Mouse (Mus musculus): ENCODE measurements around the gene Anapc13. TPM values are rescaled to one million over a fixed set of nuclear protein-coding genes. Genes with fewer than 3 reads are reported as not detected.

The Anapc13 gene
- polyA plus RNA-seq (2016; fragmentation: Nextera tagmentation; extraction: Ambion mirVana) = 184 and 185 TPM in 2 replicates

GRCm38 (mm10) chr9:102625983-102626838 is at the start of gene Anapc13, which contains the start of gene Cep63:
Gene Anapc13, plus strand, starts transcription at chr9:102626296.
Gene Cep63, minus strand, starts transcription at chr9:102626534.
- Histone ChIP-seq H3K4me2 (replicated peaks) (peak within 1 kb of the TSS; percentile 74), H3K27ac (peak within 1 kb of the TSS; percentile 98), H3K9ac (peak within 1 kb of the TSS; percentile 99), H3K4me3 (peak within 1 kb of the TSS; percentile 90), H3K27me3 (no peaks in the 10 kb centered on the region), H3K9me3 (no peaks in the 10 kb centered on the region), H3K4me1 (peaks cover 18% of the 10 kb centered on the region), H3K36me3 (no peaks in the 10 kb centered on the region)
- ATAC-seq (ENCODE audit: insufficient number of reproducible peaks, insufficient read depth, low FRiP score, low TSS enrichment) = peak; percentile 94
- WGBS = under 1% methylated on average over 82 of the region's 84 CpGs

GRCm38 (mm10) chr9:102577480-102577879 is 48.6 kb upstream of the Anapc13 start:
- ATAC-seq (ENCODE audit: insufficient number of reproducible peaks, insufficient read depth, low FRiP score, low TSS enrichment) = no peak
- Histone ChIP-seq H3K9me3 (no peaks in the 10 kb centered on the region), H3K9ac (no peak overlapping the region), H3K27me3 (no peaks in the 10 kb centered on the region), H3K4me2 (replicated peaks) (no peak overlapping the region), H3K27ac (no peak overlapping the region), H3K4me1 (no peaks in the 10 kb centered on the region), H3K36me3 (no peaks in the 10 kb centered on the region), H3K4me3 (no peak overlapping the region)
- WGBS = 63% methylated on average over 5 of the region's 5 CpGs

GRCm38 (mm10) chr9:102581921-102582469 is 44.1 kb upstream of the Anapc13 start:
- no peaks in the 10 kb centered on the region for H3K27me3 ChIP-seq
- ATAC-seq (ENCODE audit: insufficient number of reproducible peaks, insufficient read depth, low FRiP score, low TSS enrichment) = no peak

GRCm38 (mm10) chr9:102587347-102587746 is 38.7 kb upstream of the Anapc13 start:
- Histone ChIP-seq H3K36me3 (peaks cover 29% of the 10 kb centered on the region), H3K4me3 (no peak overlapping the region), H3K27me3 (no peaks in the 10 kb centered on the region), H3K27ac (no peak overlapping the region), H3K9me3 (no peaks in the 10 kb centered on the region), H3K4me2 (replicated peaks) (no peak overlapping the region), H3K9ac (no peak overlapping the region), H3K4me1 (no peaks in the 10 kb centered on the region)
- 82% methylated on average over 5 of the region's 5 CpGs for WGBS
- ATAC-seq (ENCODE audit: insufficient number of reproducible peaks, insufficient read depth, low FRiP score, low TSS enrichment) = no peak

More at GRCm38 (mm10) chr9:102581921-102582469, 44.1 kb upstream of the Anapc13 start:
- H3K36me3 ChIP-seq = peaks cover 24% of the 10 kb centered on the region
- H3K4me3 ChIP-seq = no peak overlapping the region
- no peak overlapping the region for H3K9ac ChIP-seq
- 83% methylated on average over 12 of the region's 12 CpGs for WGBS
- no peaks in the 10 kb centered on the region for H3K9me3 ChIP-seq
- no peak overlapping the region for H3K4me2 ChIP-seq (replicated peaks)
- no peak overlapping the region for H3K27ac ChIP-seq
- H3K4me1 ChIP-seq = no peaks in the 10 kb centered on the region

GRCm38 (mm10) chr9:102594667-102595393 is 31.3 kb upstream of the Anapc13 start:
- no peak for ATAC-seq (ENCODE audit: insufficient number of reproducible peaks, insufficient read depth, low FRiP score, low TSS enrichment)
- H3K9me3 ChIP-seq = no peaks in the 10 kb centered on the region
- H3K4me1 ChIP-seq = peaks cover 6% of the 10 kb centered on the region; the same call in 1 of the 2 replicates
- 58% methylated on average over 6 of the region's 6 CpGs for WGBS
- no peak overlapping the region for H3K9ac ChIP-seq
- peaks cover 26% of the 10 kb centered on the region for H3K36me3 ChIP-seq
- H3K27ac ChIP-seq = no peak overlapping the region
- no peak overlapping the region for H3K4me3 ChIP-seq
- no peaks in the 10 kb centered on the region for H3K27me3 ChIP-seq
- H3K4me2 ChIP-seq (replicated peaks) = no peak overlapping the region

GRCm38 (mm10) chr9:102595662-102596436 is 30.2 kb upstream of the Anapc13 start:
- 85% methylated on average over 8 of the region's 8 CpGs for WGBS
- H3K4me1 ChIP-seq = peaks cover 6% of the 10 kb centered on the region; the same call in 1 of the 2 replicates
- H3K9ac ChIP-seq = no peak overlapping the region
- no peaks in the 10 kb centered on the region for H3K9me3 ChIP-seq
- no peak for ATAC-seq (ENCODE audit: insufficient number of reproducible peaks, insufficient read depth, low FRiP score, low TSS enrichment)
- H3K27ac ChIP-seq = no peak overlapping the region
- H3K4me3 ChIP-seq = no peak overlapping the region
- H3K27me3 ChIP-seq = no peaks in the 10 kb centered on the region
- peaks cover 29% of the 10 kb centered on the region for H3K36me3 ChIP-seq
- H3K4me2 ChIP-seq (replicated peaks) = no peak overlapping the region

- H3K4me1 ChIP-seq = no peaks in the 10 kb centered on the region
- WGBS = 88% methylated on average over 2 of the region's 2 CpGs
- H3K4me3 ChIP-seq = no peak overlapping the region
These were observed 24.9 kb upstream of the Anapc13 start for GRCm38 (mm10) chr9:102601187-102601586.

GRCm38 (mm10) chr9:102601666-102602065 is 24.4 kb upstream of the Anapc13 start:
- no peak for ATAC-seq (ENCODE audit: insufficient number of reproducible peaks, insufficient read depth, low FRiP score, low TSS enrichment)
- H3K36me3 ChIP-seq = peaks cover 12% of the 10 kb centered on the region; the same call in 1 of the 2 replicates
- 83% methylated on average over 2 of the region's 2 CpGs for WGBS

More at GRCm38 (mm10) chr9:102601187-102601586, 24.9 kb upstream of the Anapc13 start:
- Histone ChIP-seq H3K27me3 (no peaks in the 10 kb centered on the region), H3K27ac (no peak overlapping the region), H3K4me2 (replicated peaks) (no peak overlapping the region), H3K36me3 (peaks cover 14% of the 10 kb centered on the region; the same call in 1 of the 2 replicates), H3K9me3 (no peaks in the 10 kb centered on the region), H3K9ac (no peak overlapping the region)
- ATAC-seq (ENCODE audit: insufficient number of reproducible peaks, insufficient read depth, low FRiP score, low TSS enrichment) = no peak

GRCm38 (mm10) chr9:102605162-102605561 is 20.9 kb upstream of the Anapc13 start:
- Histone ChIP-seq H3K9ac (no peak overlapping the region), H3K27ac (no peak overlapping the region), H3K4me2 (replicated peaks) (no peak overlapping the region), H3K36me3 (peaks cover 20% of the 10 kb centered on the region), H3K27me3 (no peaks in the 10 kb centered on the region), H3K4me1 (no peaks in the 10 kb centered on the region), H3K4me3 (no peak overlapping the region), H3K9me3 (no peaks in the 10 kb centered on the region)
- no peak for ATAC-seq (ENCODE audit: insufficient number of reproducible peaks, insufficient read depth, low FRiP score, low TSS enrichment)
- WGBS = 84% methylated on average over 6 of the region's 6 CpGs

More at GRCm38 (mm10) chr9:102601666-102602065, 24.4 kb upstream of the Anapc13 start:
- Histone ChIP-seq H3K4me2 (replicated peaks) (no peak overlapping the region), H3K4me3 (no peak overlapping the region), H3K27ac (no peak overlapping the region), H3K4me1 (no peaks in the 10 kb centered on the region), H3K27me3 (no peaks in the 10 kb centered on the region), H3K9ac (no peak overlapping the region), H3K9me3 (no peaks in the 10 kb centered on the region)

GRCm38 (mm10) chr9:102607471-102607870 is 18.6 kb upstream of the Anapc13 start:
- H3K4me3 ChIP-seq = no peak overlapping the region
- H3K36me3 ChIP-seq = peaks cover 31% of the 10 kb centered on the region
- no peak overlapping the region for H3K9ac ChIP-seq
- WGBS = 73% methylated on average over 5 of the region's 5 CpGs
- H3K27ac ChIP-seq = no peak overlapping the region
- H3K4me1 ChIP-seq = no peaks in the 10 kb centered on the region
- H3K4me2 ChIP-seq (replicated peaks) = no peak overlapping the region
- no peak for ATAC-seq (ENCODE audit: insufficient number of reproducible peaks, insufficient read depth, low FRiP score, low TSS enrichment)
- no peaks in the 10 kb centered on the region for H3K27me3 ChIP-seq
- H3K9me3 ChIP-seq = no peaks in the 10 kb centered on the region

- H3K27ac ChIP-seq = no peak overlapping the region
- H3K4me2 ChIP-seq (replicated peaks) = no peak overlapping the region
- no peak overlapping the region for H3K9ac ChIP-seq
- ATAC-seq (ENCODE audit: insufficient number of reproducible peaks, insufficient read depth, low FRiP score, low TSS enrichment) = no peak
- no peaks in the 10 kb centered on the region for H3K9me3 ChIP-seq
- H3K4me3 ChIP-seq = no peak overlapping the region
- peaks cover 42% of the 10 kb centered on the region for H3K36me3 ChIP-seq
- 92% methylated on average over 3 of the region's 3 CpGs for WGBS
- H3K27me3 ChIP-seq = no peaks in the 10 kb centered on the region
- H3K4me1 ChIP-seq = no peaks in the 10 kb centered on the region
These were observed 16.9 kb upstream of the Anapc13 start for GRCm38 (mm10) chr9:102609221-102609620.
